9 mouse cellular contexts compared by ENCODE assay signal in the genomic region with DNA sequence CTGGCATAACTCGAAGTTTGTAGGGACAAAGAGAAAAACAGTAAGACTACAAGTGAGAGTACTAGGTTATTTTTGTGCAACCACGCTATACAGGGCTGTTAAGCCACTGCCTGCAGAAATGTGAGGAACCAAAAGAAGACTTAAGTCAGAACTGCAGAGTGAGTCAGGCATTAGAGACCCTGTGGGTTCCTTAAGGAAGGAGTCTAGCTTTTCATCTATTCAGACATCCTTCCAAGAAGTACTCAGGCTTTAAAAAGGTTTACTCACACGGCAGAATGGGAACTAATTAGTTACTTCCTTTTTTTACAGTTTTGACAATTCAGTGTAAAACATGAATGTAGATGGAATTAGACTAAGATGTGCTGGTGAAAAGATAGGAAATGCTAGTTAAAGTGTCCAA. TPM values are rescaled to one million over a fixed set of nuclear protein-coding genes. Genes with fewer than 3 reads are reported as not detected.
DNase-seq lines count a peak whose midpoint lies in the region; ATAC-seq and TF ChIP-seq lines count a peak whose summit lies in the region.
"Had no signal": no experiment of that assay in that cellular context is flagged by ENCODE, and none has a peak within 500 bp of the region (broad histone marks: within the 10 kb centered on the region; RNA-seq: fewer than 3 reads in every experiment).

No protein-coding gene starts in this region.

- H3K9ac ChIP-seq in heart, embryonic 16.5 days (ENCODE audit: low read length): peak overlapping the region; percentile 100; the same call in 1 of the 2 replicates
- H3K9ac ChIP-seq in embryonic facial prominence, embryonic 14.5 days (ENCODE audit: low read depth, low read length): peak overlapping the region; percentile 99; the same call in 1 of the 2 replicates
- H3K9ac ChIP-seq in intestine, postnatal 0 days (ENCODE audit: low read depth, low read length): peak overlapping the region; percentile 18; the same call in 1 of the 2 replicates

- peak overlapping the region; percentile 68 for H3K4me2 ChIP-seq in heart, embryonic 16.5 days (ENCODE audit: low read depth, low read length)
- H3K4me2 ChIP-seq in embryonic facial prominence, embryonic 14.5 days (ENCODE audit: low read depth, low read length): peak overlapping the region; percentile 71
- H3K4me2 ChIP-seq in intestine, postnatal 0 days (replicated peaks; ENCODE audit: low read depth): peak overlapping the region; percentile 95; the same call in 1 of the 2 replicates

- no peaks in the 10 kb centered on the region for H3K9me3 ChIP-seq in heart, embryonic 16.5 days (replicated peaks; ENCODE audit: control insufficient read depth, low read length)
- no peaks in the 10 kb centered on the region for H3K9me3 ChIP-seq in embryonic facial prominence, embryonic 14.5 days (ENCODE audit: control insufficient read depth, low read length)
- no peaks in the 10 kb centered on the region for H3K9me3 ChIP-seq in intestine, postnatal 0 days (ENCODE audit: control insufficient read depth)

- H3K36me3 ChIP-seq in heart, embryonic 16.5 days (ENCODE audit: control insufficient read depth, insufficient read depth): no peaks in the 10 kb centered on the region
- H3K36me3 ChIP-seq in embryonic facial prominence, embryonic 14.5 days (ENCODE audit: control insufficient read depth, insufficient read depth, low read length): no peaks in the 10 kb centered on the region
- H3K36me3 ChIP-seq in intestine, postnatal 0 days (ENCODE audit: control insufficient read depth, insufficient read depth): no peaks in the 10 kb centered on the region

- H3K4me1 ChIP-seq in heart, embryonic 16.5 days (ENCODE audit: control insufficient read depth, insufficient read depth, low read length): peaks cover 44% of the 10 kb centered on the region
- peaks cover 18% of the 10 kb centered on the region; the same call in 1 of the 2 replicates for H3K4me1 ChIP-seq in embryonic facial prominence, embryonic 14.5 days (ENCODE audit: control insufficient read depth, insufficient read depth, low read length)
- H3K4me1 ChIP-seq in intestine, postnatal 0 days (replicated peaks; ENCODE audit: control insufficient read depth, insufficient read depth, low read length): peaks cover 5% of the 10 kb centered on the region

- DNase-seq in heart, postnatal 36 days: no peak
- peak; percentile 10 for DNase-seq in embryonic facial prominence, embryonic 14.5 days (ENCODE audit: low spot score)
- peak; percentile 18 for DNase-seq in naive thymus-derived CD4-positive, alpha-beta T cell, adult 2 months (ENCODE audit: low read depth)
- no peak for DNase-seq in adrenal gland, adult (ENCODE audit: inconsistent age in 2 of 2, low spot score in 1 of 2)
- no peak for DNase-seq in gastrocnemius, adult 8-10 months (ENCODE audit: low spot score in 2 of 2)
- DNase-seq: kidney, postnatal 14 days had no signal

- no peak overlapping the region for H3K27ac ChIP-seq in heart, embryonic 16.5 days (ENCODE audit: low read length)
- no peak overlapping the region for H3K27ac ChIP-seq in embryonic facial prominence, embryonic 14.5 days (replicated peaks; ENCODE audit: low read depth, low read length)
- H3K27ac ChIP-seq in intestine, postnatal 0 days (ENCODE audit: low read depth, low read length): no peak overlapping the region

- H3K4me3 ChIP-seq in heart, embryonic 16.5 days (ENCODE audit: low read length): peak overlapping the region; percentile 23; the same call in 1 of the 2 replicates
- H3K4me3 ChIP-seq in embryonic facial prominence, embryonic 14.5 days (ENCODE audit: low read depth, low read length): peak overlapping the region; percentile 100
- H3K4me3 ChIP-seq in intestine, postnatal 0 days (ENCODE audit: low read depth, low read length): 0 out of 2 replicates have a peak overlapping the region, but pooled peaks have one; percentile 92

- ATAC-seq in heart, embryonic 16.5 days (replicated peaks; ENCODE audit: extremely low read depth, insufficient read depth, low FRiP score): no peak
- no peak for ATAC-seq in embryonic facial prominence, embryonic 14.5 days (ENCODE audit: low read depth)
- ATAC-seq in intestine, postnatal 0 days: no peak
- ATAC-seq in cerebellum, adult (ENCODE audit: insufficient number of reproducible peaks, low FRiP score, low TSS enrichment): no peak

- intact Hi-C loops in heart, postnatal 36 days (cut with DNase I): loop anchor here (5.0 kb wide), 2 partner anchors 115 to 170 kb away; partner anchors contain the start of genes Nelfa and Slbp

- 34% methylated on average over 3 of the region's 3 CpGs for WGBS in heart, embryonic 16.5 days
- WGBS in embryonic facial prominence, embryonic 14.5 days: 27% methylated on average over 3 of the region's 3 CpGs
- 36% methylated on average over 3 of the region's 3 CpGs for WGBS in intestine, postnatal 0 days

- no peak for TF ChIP-seq CTCF in intestine, postnatal 0 days (IDR thresholded peaks at IDR 0.05; ENCODE audit: low read depth)

- no peaks in the 10 kb centered on the region for H3K27me3 ChIP-seq in heart, embryonic 16.5 days (ENCODE audit: control insufficient read depth, insufficient read depth, low read length)
- H3K27me3 ChIP-seq in embryonic facial prominence, embryonic 14.5 days (replicated peaks; ENCODE audit: control insufficient read depth, insufficient read depth, low read length): no peaks in the 10 kb centered on the region
- no peaks in the 10 kb centered on the region for H3K27me3 ChIP-seq in intestine, postnatal 0 days (replicated peaks; ENCODE audit: control insufficient read depth, insufficient read depth, low read length)

RNA-seq across cellular contexts. Expression of gene Nsd2, which starts 1.9 kb away (rescaled TPM):
- 24.3 and 28.1 TPM in 2 replicates for polyA plus RNA-seq in heart, embryonic 16.5 days (2015; fragmentation: Nextera tagmentation; extraction: Ambion mirVana)
- 10 to 100 TPM; 23.1 to 23.2 TPM for total RNA-seq in heart, postnatal 36 days (2021)
- 40.4 and 45.7 TPM in 2 replicates for polyA plus RNA-seq in embryonic facial prominence, embryonic 14.5 days (2014; fragmentation: Nextera tagmentation; extraction: Ambion mirVana)
- 12.1 and 14.1 TPM in 2 replicates for polyA plus RNA-seq in intestine, postnatal 0 days (2015; fragmentation: Nextera tagmentation; extraction: Ambion mirVana)
- total RNA-seq in gastrocnemius, adult 8-10 months (2022): 10 to 100 TPM in 3 of 4 experiments, 1 to 10 TPM in 1; 7.4 to 12.7 (median 11.2) TPM

RNA-seq across cellular contexts. Expression of gene Letm1, which starts 39.8 kb away (rescaled TPM):
- 45.8 and 52.4 TPM in 2 replicates for polyA plus RNA-seq in heart, embryonic 16.5 days (2015; fragmentation: Nextera tagmentation; extraction: Ambion mirVana)
- total RNA-seq in heart, postnatal 36 days (2021): 100 to 1,000 TPM; 134 to 161 TPM
- polyA plus RNA-seq in embryonic facial prominence, embryonic 14.5 days (2014; fragmentation: Nextera tagmentation; extraction: Ambion mirVana): 39.3 and 39.5 TPM in 2 replicates
- 37.8 and 40.9 TPM in 2 replicates for polyA plus RNA-seq in intestine, postnatal 0 days (2015; fragmentation: Nextera tagmentation; extraction: Ambion mirVana)
- 10 to 100 TPM; 69.8 to 82.0 (median 73.8) TPM for total RNA-seq in gastrocnemius, adult 8-10 months (2022)

Comparison
In these comparisons a context has a peak if more than half of its experiments do, and no peak if none do; other contexts are left out.
1. H3K4me3 ChIP-seq: peak in every context shown above with its lines; median percentile 100 in embryonic facial prominence, embryonic 14.5 days; 92 in intestine, postnatal 0 days; 23 in heart, embryonic 16.5 days.
2. H3K9ac ChIP-seq: peak in every context shown above with its lines; median percentile 100 in heart, embryonic 16.5 days; 99 in embryonic facial prominence, embryonic 14.5 days; 18 in intestine, postnatal 0 days.
3. DNase-seq: peak in embryonic facial prominence, embryonic 14.5 days (single experiment) and naive thymus-derived CD4-positive, alpha-beta T cell, adult 2 months (single experiment); none in heart, postnatal 36 days (0 of 2), adrenal gland, adult (0 of 2) and gastrocnemius, adult 8-10 months (0 of 2).
4. Peak in every context shown above with its lines, with median percentiles within 50 percentile points of each other: H3K4me2 ChIP-seq.